Mouse (Mus musculus): ENCODE results near the gene Nlrp1b. TPM values are rescaled to one million over a fixed set of nuclear protein-coding genes. Genes with fewer than 3 reads are reported as not detected.
A peak's percentile ranks its signal among the peaks of the same experiment; 100 is the strongest.

Gene Nlrp1b
- 0.06 TPM in 1 of 2 replicates, not detected in the other for polyA plus RNA-seq (2016; fragmentation: Nextera tagmentation; extraction: Ambion mirVana)

- Histone ChIP-seq H3K9ac (no peak within 1 kb of the TSS), H3K36me3 (no peaks in the 10 kb centered on the region), H3K27ac (no peak within 1 kb of the TSS), H3K4me1 (peaks cover 3% of the 10 kb centered on the region; the same call in 1 of the 2 replicates), H3K4me3 (no peak within 1 kb of the TSS), H3K27me3 (replicated peaks) (no peaks in the 10 kb centered on the region), H3K9me3 (replicated peaks) (no peaks in the 10 kb centered on the region), H3K4me2 (no peak within 1 kb of the TSS)
- 43% methylated on average over 2 of the region's 2 CpGs for WGBS (ENCODE audit: insufficient replicate concordance)
- ATAC-seq = no peak
Observed at GRCm38 (mm10) chr11:71230684-71231480, at the start of gene Nlrp1b. Gene Nlrp1b (minus strand): TSS chr11:71230733.

GRCm38 (mm10) chr11:71261036-71261435 lies 30.5 kb upstream of the Nlrp1b start:
- H3K27me3 ChIP-seq (replicated peaks) = no peaks in the 10 kb centered on the region
- ATAC-seq = no peak
- WGBS (ENCODE audit: insufficient replicate concordance) = 54% methylated on average over 3 of the region's 3 CpGs

GRCm38 (mm10) chr11:71251333-71251732 lies 20.8 kb upstream of the Nlrp1b start:
- Histone ChIP-seq H3K27me3 (replicated peaks) (no peaks in the 10 kb centered on the region), H3K9ac (no peak overlapping the region), H3K27ac (no peak overlapping the region), H3K36me3 (no peaks in the 10 kb centered on the region), H3K4me3 (no peak overlapping the region), H3K4me1 (no peaks in the 10 kb centered on the region; the same call in 1 of the 2 replicates), H3K9me3 (replicated peaks) (no peaks in the 10 kb centered on the region), H3K4me2 (no peak overlapping the region)
- WGBS (ENCODE audit: insufficient replicate concordance) = 14% methylated on average over 5 of the region's 5 CpGs
- peak; percentile 52; the same call in 1 of the 2 replicates for ATAC-seq

More at GRCm38 (mm10) chr11:71261036-71261435, 30.5 kb upstream of the Nlrp1b start:
- Histone ChIP-seq H3K4me3 (no peak overlapping the region), H3K27ac (no peak overlapping the region), H3K4me1 (no peaks in the 10 kb centered on the region), H3K36me3 (no peaks in the 10 kb centered on the region), H3K4me2 (no peak overlapping the region), H3K9me3 (replicated peaks) (no peaks in the 10 kb centered on the region), H3K9ac (no peak overlapping the region)

- Histone ChIP-seq H3K4me2 (no peak overlapping the region), H3K9ac (no peak overlapping the region), H3K9me3 (replicated peaks) (no peaks in the 10 kb centered on the region), H3K4me1 (no peaks in the 10 kb centered on the region), H3K36me3 (no peaks in the 10 kb centered on the region), H3K27me3 (replicated peaks) (no peaks in the 10 kb centered on the region), H3K4me3 (no peak overlapping the region), H3K27ac (no peak overlapping the region)
- ATAC-seq = no peak
- WGBS (ENCODE audit: insufficient replicate concordance) = 53% methylated on average over 2 of the region's 2 CpGs
Observed at GRCm38 (mm10) chr11:71224614-71225013, 5.9 kb downstream of the Nlrp1b start.

- H3K36me3 ChIP-seq = no peaks in the 10 kb centered on the region
- no peak overlapping the region for H3K27ac ChIP-seq
- no peaks in the 10 kb centered on the region for H3K4me1 ChIP-seq
- 56% methylated on average over 4 of the region's 4 CpGs for WGBS (ENCODE audit: insufficient replicate concordance)
- H3K9me3 ChIP-seq (replicated peaks) = no peaks in the 10 kb centered on the region
- H3K9ac ChIP-seq = no peak overlapping the region
- H3K4me2 ChIP-seq = no peak overlapping the region
- no peak overlapping the region for H3K4me3 ChIP-seq
- no peak for ATAC-seq
- H3K27me3 ChIP-seq (replicated peaks) = no peaks in the 10 kb centered on the region
Observed at GRCm38 (mm10) chr11:71202703-71203102, 27.8 kb downstream of the Nlrp1b start.

- H3K27me3 ChIP-seq (replicated peaks) = no peaks in the 10 kb centered on the region
- no peak overlapping the region for H3K27ac ChIP-seq
- H3K4me1 ChIP-seq = no peaks in the 10 kb centered on the region
- no peak for ATAC-seq
- no peaks in the 10 kb centered on the region for H3K9me3 ChIP-seq (replicated peaks)
- 53% methylated on average over 2 of the region's 2 CpGs for WGBS (ENCODE audit: insufficient replicate concordance)
- H3K36me3 ChIP-seq = no peaks in the 10 kb centered on the region
- no peak overlapping the region for H3K4me3 ChIP-seq
- H3K9ac ChIP-seq = no peak overlapping the region
- no peak overlapping the region for H3K4me2 ChIP-seq
Observed at GRCm38 (mm10) chr11:71199349-71199748, 31.2 kb downstream of the Nlrp1b start.

GRCm38 (mm10) chr11:71169633-71170032 lies 60.9 kb downstream of the Nlrp1b start:
- no peak overlapping the region for H3K4me2 ChIP-seq
- no peak for ATAC-seq
- H3K9me3 ChIP-seq (replicated peaks) = no peaks in the 10 kb centered on the region
- 38% methylated on average over 1 of the region's 1 CpGs for WGBS (ENCODE audit: insufficient replicate concordance)
- no peak overlapping the region for H3K27ac ChIP-seq
- no peaks in the 10 kb centered on the region for H3K27me3 ChIP-seq (replicated peaks)
- no peak overlapping the region for H3K4me3 ChIP-seq
- no peaks in the 10 kb centered on the region for H3K36me3 ChIP-seq
- no peaks in the 10 kb centered on the region for H3K4me1 ChIP-seq
- H3K9ac ChIP-seq = no peak overlapping the region

- no peak for ATAC-seq
- Histone ChIP-seq H3K36me3 (no peaks in the 10 kb centered on the region), H3K4me3 (no peak overlapping the region), H3K9me3 (replicated peaks) (no peaks in the 10 kb centered on the region), H3K9ac (no peak overlapping the region), H3K27ac (no peak overlapping the region), H3K4me2 (no peak overlapping the region), H3K4me1 (no peaks in the 10 kb centered on the region), H3K27me3 (replicated peaks) (no peaks in the 10 kb centered on the region)
- 15% methylated on average over 1 of the region's 1 CpGs for WGBS (ENCODE audit: insufficient replicate concordance)
Observed at GRCm38 (mm10) chr11:71164139-71164538, 66.4 kb downstream of the Nlrp1b start.

GRCm38 (mm10) chr11:71159439-71160136 lies 70.9 kb downstream of the Nlrp1b start:
- Histone ChIP-seq H3K4me3 (no peak overlapping the region), H3K27me3 (replicated peaks) (no peaks in the 10 kb centered on the region), H3K27ac (no peak overlapping the region), H3K36me3 (no peaks in the 10 kb centered on the region), H3K9me3 (replicated peaks) (no peaks in the 10 kb centered on the region), H3K4me2 (no peak overlapping the region), H3K4me1 (no peaks in the 10 kb centered on the region), H3K9ac (no peak overlapping the region)
- 48% methylated on average over 3 of the region's 3 CpGs for WGBS (ENCODE audit: insufficient replicate concordance)
- no peak for ATAC-seq

GRCm38 (mm10) chr11:71155272-71155671 lies 75.3 kb downstream of the Nlrp1b start:
- 64% methylated on average over 1 of the region's 1 CpGs for WGBS (ENCODE audit: insufficient replicate concordance)
- no peaks in the 10 kb centered on the region for H3K4me1 ChIP-seq
- no peak overlapping the region for H3K4me3 ChIP-seq
- no peaks in the 10 kb centered on the region for H3K27me3 ChIP-seq (replicated peaks)
- ATAC-seq = no peak
- H3K9ac ChIP-seq = no peak overlapping the region
- H3K4me2 ChIP-seq = no peak overlapping the region
- no peaks in the 10 kb centered on the region for H3K36me3 ChIP-seq
- no peaks in the 10 kb centered on the region for H3K9me3 ChIP-seq (replicated peaks)
- no peak overlapping the region for H3K27ac ChIP-seq

GRCm38 (mm10) chr11:71144661-71145060 lies 85.9 kb downstream of the Nlrp1b start, which contains the start of gene Nlrp1a:
Gene Nlrp1a (minus strand): TSS chr11:71144704.
- Histone ChIP-seq H3K9me3 (replicated peaks) (no peaks in the 10 kb centered on the region), H3K4me1 (no peaks in the 10 kb centered on the region), H3K27me3 (replicated peaks) (no peaks in the 10 kb centered on the region), H3K27ac (no peak within 1 kb of the TSS), H3K36me3 (no peaks in the 10 kb centered on the region), H3K4me2 (no peak within 1 kb of the TSS), H3K4me3 (no peak within 1 kb of the TSS), H3K9ac (no peak within 1 kb of the TSS)
- 25% methylated on average over 3 of the region's 3 CpGs for WGBS (ENCODE audit: insufficient replicate concordance)
- no peak for ATAC-seq

GRCm38 (mm10) chr11:71142031-71142430 lies 88.5 kb downstream of the Nlrp1b start:
- Histone ChIP-seq H3K27ac (no peak overlapping the region), H3K4me2 (no peak overlapping the region), H3K36me3 (no peaks in the 10 kb centered on the region), H3K4me3 (no peak overlapping the region), H3K4me1 (no peaks in the 10 kb centered on the region), H3K9me3 (replicated peaks) (no peaks in the 10 kb centered on the region), H3K27me3 (replicated peaks) (no peaks in the 10 kb centered on the region), H3K9ac (no peak overlapping the region)
- ATAC-seq = no peak
- 83% methylated on average over 1 of the region's 1 CpGs for WGBS (ENCODE audit: insufficient replicate concordance)

Measured in liver, embryonic 12.5 days (tissue).